Mouse (Mus musculus): Measurements from ENCODE around the gene Dnhd1. TPM values are rescaled to one million over a fixed set of nuclear protein-coding genes. Genes with fewer than 3 reads are reported as not detected.
"Not testable (repeated sequence)": the region's sequence is repeated elsewhere in the genome, so short reads cannot be mapped to it uniquely, and the experiment has no call there.

Dnhd1 gene
- polyA plus RNA-seq, 3 experiments from 2014 or later: 0.26 to 1.1 (median 0.46) TPM

- peak; percentile 4 for ATAC-seq
These were observed 9.8 kb upstream of the Dnhd1 start for GRCm38 (mm10) chr7:105640894-105641255.

GRCm38 (mm10) chr7:105641936-105642335, 8.7 kb upstream of the Dnhd1 start:
- no peak for ATAC-seq

GRCm38 (mm10) chr7:105685541-105686197, 35.0 kb downstream of the Dnhd1 start:
- no peak for ATAC-seq

DNA sequence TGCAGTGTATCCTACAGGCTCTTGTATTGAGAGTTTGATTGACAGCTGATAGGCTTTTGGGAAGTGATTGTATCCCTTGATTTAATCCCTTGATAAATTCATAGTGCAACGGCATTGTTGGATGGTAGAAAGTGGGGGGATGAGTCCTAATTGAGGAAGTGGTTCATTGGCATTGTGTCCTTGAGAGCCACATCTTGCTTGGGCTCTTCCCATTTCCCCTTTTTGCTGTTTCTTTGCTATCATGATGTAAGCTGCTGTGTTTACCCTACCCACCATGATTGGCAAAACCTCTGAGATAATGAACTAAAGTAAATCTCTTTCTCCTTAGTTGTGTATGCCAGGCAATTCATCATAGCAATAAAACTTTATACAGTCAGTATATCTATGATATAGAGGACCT, 40.2 kb downstream of the Dnhd1 start:
- no peak for ATAC-seq

DNA sequence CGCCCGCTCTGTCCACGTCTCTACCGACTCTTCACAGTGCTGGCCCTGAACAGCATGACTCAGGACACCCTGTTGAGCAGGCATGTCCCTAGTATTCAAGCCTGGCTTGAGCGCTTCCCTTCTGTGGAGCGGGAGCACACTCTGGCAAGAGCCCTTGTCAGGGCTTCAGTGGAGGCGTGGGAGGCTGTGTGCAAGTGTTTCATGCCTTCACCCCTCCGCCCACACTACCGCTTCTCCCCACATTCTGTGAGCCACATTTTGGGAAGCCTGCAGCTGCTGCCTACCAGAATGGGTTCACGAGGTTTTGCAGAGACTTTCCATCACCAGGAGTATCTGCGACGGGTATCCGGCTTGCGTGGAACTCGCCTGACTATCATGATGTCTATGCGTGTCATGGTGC, 52.6 kb downstream of the Dnhd1 start:
- ATAC-seq: no peak

DNA sequence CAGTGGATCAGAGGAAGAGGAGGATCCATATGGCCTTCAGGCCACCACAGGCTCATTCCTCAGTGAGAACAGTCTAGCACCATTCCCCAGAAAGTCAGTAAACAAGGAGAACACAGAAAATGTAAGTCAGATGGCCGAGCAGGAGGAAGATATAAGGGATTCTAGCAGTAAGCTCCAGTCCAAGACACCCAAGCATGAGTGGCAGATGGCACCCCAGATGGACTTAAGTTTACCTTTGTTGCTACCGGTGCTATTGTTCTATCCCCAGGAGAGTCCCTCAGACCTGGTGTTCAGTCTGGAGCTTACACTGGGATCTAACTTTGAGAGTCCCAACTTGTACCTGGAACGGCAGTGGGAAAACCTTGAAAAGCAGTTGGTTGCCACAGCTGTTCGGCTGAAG, 53.2 kb downstream of the Dnhd1 start:
- no peak for ATAC-seq

GRCm38 (mm10) chr7:105708733-105709132, 58.1 kb downstream of the Dnhd1 start:
- no peak for ATAC-seq

GRCm38 (mm10) chr7:105715366-105715765, 64.7 kb downstream of the Dnhd1 start:
- no peak for ATAC-seq

- ATAC-seq: no peak
These were observed 71.3 kb downstream of the Dnhd1 start for GRCm38 (mm10) chr7:105721916-105722315.

DNA sequence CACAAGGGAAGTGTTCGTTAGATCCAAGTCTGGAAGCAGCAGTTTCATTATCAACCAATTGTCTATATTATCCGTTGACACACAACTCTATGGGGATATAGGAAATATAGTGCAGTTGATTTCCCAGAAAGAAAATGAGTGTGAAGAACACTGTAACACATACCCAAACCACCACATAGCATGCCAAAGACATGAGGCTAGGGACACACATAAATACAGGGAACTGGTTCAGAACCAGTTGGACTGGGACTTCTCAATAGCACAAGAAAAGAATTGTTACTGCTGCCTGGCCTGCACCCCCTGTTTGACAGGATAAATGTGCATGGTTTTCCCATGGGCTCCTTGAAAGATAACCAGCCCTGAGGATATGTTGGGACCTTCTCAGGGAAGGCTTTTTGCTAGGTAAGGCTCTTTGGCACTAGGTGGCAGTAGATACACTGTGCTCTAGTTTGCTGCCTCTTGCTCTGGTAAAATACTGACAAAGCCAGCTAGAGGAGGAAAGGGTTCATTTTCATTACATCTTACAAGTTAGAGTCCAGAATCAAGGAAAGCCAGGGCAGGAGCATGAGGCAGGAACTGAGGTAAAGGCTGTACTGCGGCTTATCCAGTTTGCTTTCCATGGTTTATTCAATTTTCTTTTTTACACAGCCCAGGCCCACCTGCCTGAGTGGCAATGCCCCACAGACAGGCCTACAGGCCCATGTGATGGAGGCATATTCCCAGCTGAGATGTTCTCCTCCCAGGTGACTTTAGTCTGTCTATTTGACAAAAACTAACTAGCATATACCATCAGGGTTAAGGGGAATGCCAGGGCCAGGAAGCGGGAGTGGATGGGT, 75.7 kb downstream of the Dnhd1 start:
- ATAC-seq: peak; percentile 98

- no peak for ATAC-seq
These were observed 76.3 kb downstream of the Dnhd1 start for GRCm38 (mm10) chr7:105726980-105727325.

GRCm38 (mm10) chr7:105728701-105729428, 78.2 kb downstream of the Dnhd1 start:
- ATAC-seq: no peak

DNA sequence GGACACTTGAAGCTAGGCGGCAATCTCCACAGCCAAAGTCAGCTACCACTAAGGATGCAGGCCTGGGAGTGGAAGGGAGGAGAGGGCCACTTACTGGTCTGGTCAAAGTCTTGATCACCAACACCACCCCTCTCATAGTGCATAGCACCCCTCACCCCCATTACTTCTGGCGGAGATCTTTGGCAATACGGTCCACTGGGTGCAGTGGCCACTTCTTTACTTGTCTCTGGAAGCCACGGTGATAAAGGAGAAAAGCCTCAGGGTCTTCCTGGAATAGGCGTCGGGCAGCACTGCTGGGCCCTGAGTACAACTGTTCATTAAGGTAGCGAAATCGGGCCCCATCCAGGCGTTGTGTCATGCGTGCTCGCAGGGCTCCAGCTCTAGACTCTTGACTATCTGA, 83.2 kb downstream of the Dnhd1 start:
- ATAC-seq: no peak

GRCm38 (mm10) chr7:105734826-105735225, 84.2 kb downstream of the Dnhd1 start:
- no peak for ATAC-seq

DNA sequence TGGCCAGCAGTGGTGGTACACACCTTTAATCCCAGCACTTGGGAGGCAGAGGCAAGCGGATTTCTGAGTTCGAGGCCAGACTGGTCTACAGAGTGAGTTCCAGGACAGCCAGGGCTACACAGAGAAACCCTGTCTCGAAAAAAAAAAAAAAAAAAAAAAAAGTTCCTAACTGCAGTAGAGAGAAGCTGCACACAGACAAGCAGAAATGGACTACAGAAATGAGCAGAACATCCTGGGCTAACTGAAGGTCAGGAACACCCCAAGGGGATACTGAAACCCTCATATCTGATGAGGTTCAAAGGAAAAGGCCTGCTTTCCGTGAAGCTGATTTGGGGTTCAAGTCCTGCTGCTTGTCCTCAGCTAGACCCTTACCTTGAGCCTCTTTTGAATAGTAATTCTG, 84.8 kb downstream of the Dnhd1 start:
- not testable (repeated sequence) for ATAC-seq

DNA sequence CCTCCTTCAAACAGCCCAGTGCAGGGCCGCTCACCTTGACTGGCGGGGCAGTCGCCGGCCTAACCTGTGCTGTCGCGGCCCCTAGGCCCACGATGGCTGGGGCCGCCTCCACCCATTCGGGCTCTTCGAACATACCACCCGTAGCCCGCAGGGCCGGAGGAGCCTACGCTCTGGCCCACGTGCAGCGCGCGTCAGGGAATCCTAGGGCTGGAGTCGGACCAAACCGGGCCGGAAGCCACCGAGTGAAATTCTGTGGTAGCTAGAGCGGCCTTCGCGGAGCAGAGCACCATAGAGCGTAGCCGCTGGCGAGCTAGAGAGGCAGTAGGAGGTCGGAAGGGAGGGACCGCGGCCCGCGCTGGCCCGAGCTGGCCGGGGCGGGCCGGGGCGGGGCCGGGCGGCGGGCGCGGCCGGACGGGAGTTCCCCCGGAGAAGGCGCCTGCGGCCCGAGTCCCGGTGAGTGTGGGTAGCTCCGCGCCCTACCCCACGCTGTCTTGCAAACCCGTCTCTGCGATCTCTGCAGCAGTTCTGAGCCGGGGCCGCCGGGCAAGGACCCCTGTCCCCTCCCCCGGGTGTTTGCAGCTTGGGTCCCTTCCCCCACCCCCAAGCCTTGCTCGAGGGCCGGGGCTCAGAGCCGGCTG, 85.8 kb downstream of the Dnhd1 start, which contains the start of gene Ilk:
TSS of gene Ilk (plus strand) at position 329 of the 638 bp plus-strand sequence.
- ATAC-seq: peak; percentile 83

DNA sequence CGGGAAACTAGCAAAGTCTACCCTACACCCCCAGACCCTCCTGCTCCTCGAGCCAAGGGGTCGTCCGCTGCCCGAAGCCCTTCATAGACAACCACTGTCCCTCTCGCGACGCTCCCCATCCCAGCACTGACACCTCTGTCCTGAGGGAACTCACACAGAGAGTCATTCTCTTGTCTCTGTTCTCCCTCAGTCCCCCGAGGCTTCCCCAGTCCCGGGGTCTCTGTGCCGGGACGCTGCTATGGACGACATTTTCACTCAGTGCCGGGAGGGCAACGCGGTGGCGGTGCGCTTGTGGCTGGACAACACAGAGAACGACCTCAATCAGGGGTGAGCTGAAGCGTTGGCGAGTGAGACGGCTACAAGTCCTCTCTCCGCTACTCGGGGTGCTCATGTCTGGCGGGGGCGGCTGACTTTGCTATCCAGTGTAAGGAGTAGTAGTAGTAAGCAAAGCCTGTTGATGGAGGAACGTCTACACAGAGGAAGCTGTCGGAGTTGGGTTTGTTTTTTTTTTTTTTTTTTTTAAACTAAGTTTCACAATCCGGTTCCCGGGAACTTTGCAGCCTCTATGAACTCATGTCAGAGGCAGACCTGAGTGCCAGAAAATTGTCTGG, 86.4 kb downstream of the Dnhd1 start, which contains the start of gene Rrp8:
TSS of gene Rrp8 (minus strand) at position 475 of the 611 bp plus-strand sequence.
- peak; percentile 41 for ATAC-seq

DNA sequence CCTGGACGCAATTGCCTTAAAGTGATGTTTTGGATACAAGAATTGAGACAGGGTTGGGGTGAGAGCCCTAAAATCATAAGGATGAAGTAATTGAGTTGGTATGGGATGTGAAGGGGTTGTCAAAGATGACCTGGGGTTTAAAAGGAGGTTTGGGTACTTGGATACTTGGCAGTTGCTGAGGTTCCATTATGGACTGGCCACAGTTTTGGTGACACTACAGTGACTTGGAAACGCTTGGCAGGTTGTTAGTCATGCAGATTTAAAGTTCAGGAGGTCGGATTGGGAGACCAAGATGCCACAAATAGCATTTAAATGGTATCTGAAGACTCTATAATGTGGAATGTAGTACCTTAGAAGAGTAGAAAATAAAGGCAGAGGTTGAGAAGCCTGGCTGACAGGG, 87.0 kb downstream of the Dnhd1 start:
- no peak for ATAC-seq

GRCm38 (mm10) chr7:105738286-105738685, 87.7 kb downstream of the Dnhd1 start:
- ATAC-seq: no peak

DNA sequence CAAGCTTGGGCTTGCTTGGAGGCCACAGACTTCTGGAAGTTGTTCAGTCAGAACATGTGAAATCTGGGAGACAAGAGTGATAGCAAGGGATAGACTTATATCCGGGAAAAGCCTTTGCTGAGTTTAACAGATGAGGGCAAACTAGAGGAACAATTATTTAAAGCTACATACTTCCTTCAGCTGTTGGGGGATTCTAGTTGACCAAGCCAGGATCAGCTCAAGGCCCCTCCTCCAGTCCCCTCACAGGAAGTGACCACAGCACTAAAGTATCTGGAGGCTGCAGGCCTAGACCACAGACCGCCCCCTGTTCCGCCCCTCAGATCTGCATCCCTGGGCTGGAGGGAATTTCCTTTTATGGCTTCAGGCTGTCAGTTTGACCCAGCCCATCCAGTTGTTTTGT, 88.3 kb downstream of the Dnhd1 start:
- ATAC-seq: no peak

DNA sequence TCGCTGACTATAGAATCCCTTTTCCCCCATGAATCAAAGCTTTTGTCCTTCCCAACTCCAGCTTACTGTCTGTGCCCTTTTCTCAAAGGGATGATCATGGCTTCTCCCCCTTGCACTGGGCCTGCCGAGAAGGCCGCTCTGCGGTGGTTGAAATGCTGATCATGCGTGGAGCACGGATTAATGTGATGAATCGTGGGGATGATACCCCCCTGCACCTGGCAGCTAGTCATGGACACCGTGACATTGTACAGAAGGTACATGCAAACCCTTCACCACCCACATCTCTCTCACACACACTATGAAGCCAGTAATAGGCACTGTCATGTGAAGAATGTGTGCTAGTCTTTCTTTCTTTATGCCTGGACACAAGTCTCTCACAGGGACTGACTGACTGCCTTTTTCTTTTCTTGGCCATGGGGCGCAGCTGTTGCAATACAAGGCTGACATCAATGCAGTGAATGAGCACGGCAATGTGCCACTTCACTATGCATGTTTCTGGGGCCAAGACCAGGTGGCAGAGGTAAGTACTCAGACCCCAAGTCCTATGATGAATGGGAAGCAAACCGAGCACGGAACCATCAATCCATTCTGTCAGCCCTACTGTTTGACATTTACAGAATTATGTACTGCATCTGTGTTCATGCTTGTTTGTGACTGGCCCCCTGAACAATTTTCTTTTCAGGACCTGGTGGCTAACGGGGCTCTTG, 89.6 kb downstream of the Dnhd1 start:
- ATAC-seq: no peak

DNA sequence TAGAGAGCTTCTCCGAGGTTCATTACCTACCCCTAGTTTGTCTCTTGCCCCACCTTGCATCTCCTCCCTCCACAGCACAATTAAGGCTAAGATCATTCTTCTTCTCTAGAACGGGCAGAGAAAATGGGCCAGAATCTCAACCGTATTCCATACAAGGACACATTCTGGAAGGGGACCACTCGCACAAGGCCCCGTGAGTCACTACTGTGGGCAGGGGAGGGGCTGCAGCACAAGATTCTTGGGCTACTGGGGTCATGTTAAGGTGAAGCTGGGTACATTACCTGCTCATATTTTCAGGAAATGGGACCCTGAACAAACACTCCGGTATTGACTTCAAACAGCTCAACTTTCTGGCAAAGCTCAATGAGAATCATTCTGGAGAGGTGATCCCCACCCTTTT, 90.2 kb downstream of the Dnhd1 start:
- no peak for ATAC-seq

Measured in inflammation-experienced regulatory T-cells, adult 6 months (primary cell).